Mouse (Mus musculus) lung, adult 2 months (tissue): Measurements from ENCODE around the gene Ddx54.

Experiments used
- CTCF ChIP-seq: fragments of 200-500 bp; IDR thresholded peaks from 2 replicates; pipeline ENCODE4 v1.5.1; 2011; ENCODE audit warnings: mild to moderate bottlenecking, low read length, control low read depth; ENCODE audit not compliant: insufficient read depth
- POLR2A ChIP-seq: fragments of 200-500 bp; IDR thresholded peaks from 2 replicates; pipeline ENCODE4 v1.6.1; 2011; ENCODE audit warnings: low read depth, mild to moderate bottlenecking, control low read depth, low read length, borderline replicate concordance; ENCODE audit errors: extremely low read depth

DNA sequence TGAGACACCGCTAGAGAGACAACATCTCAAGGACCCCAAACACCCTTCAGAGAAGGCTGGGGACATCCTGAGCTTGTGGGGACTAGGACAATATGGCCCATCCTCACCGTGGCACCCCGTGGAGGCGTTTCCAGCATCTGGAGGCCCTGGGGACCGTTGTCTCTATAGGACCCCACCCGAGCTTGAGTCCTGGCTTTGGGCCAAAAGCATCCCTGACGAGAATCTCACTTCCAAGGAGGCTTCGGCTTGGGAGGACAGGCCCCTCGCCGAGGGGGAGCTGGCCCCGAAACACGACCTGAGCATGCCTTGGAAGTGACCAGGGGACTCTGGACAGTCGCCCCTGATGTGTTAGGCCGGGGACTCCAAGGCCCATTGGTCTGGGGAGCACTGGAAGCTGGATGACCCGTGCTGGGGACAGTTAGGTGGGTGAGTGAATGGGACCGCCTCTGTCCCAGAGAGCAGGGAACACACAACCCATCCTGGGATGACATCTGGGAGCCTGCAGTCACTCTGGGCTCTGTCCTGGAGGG, 3.2 kb upstream of the Ddx54 start:
- TF ChIP-seq CTCF: no peak
- TF ChIP-seq POLR2A: no peak
